Mouse (Mus musculus): ENCODE results near the gene Cdc26. TPM values are rescaled to one million over a fixed set of nuclear protein-coding genes. Genes with fewer than 3 reads are reported as not detected.
A peak's percentile ranks its signal among the peaks of the same experiment; 100 is the strongest.

Gene Cdc26
- total RNA-seq (2015; ENCODE audit: low replicate concordance): 54.5 and 68.1 TPM in 2 replicates
- 17.9 and 37.6 TPM in 2 replicates for total RNA-seq (2017; ENCODE audit: low replicate concordance)

GRCm38 (mm10) chr4:62408601-62409282, at the start of gene Cdc26, which contains the start of gene Prpf4:
Gene Cdc26 (minus strand): TSS chr4:62408642.
Gene Prpf4 (plus strand): TSS chr4:62408797.
- ATAC-seq (replicated peaks; ENCODE audit: low FRiP score, poor library complexity, severe bottlenecking): peak; percentile 96

- ATAC-seq (replicated peaks; ENCODE audit: low FRiP score, poor library complexity, severe bottlenecking): no peak
Measured at GRCm38 (mm10) chr4:62454995-62455394, 46.6 kb upstream of the Cdc26 start.

- ATAC-seq (replicated peaks; ENCODE audit: low FRiP score, poor library complexity, severe bottlenecking): no peak
Measured at GRCm38 (mm10) chr4:62440986-62441385, 32.5 kb upstream of the Cdc26 start.

DNA sequence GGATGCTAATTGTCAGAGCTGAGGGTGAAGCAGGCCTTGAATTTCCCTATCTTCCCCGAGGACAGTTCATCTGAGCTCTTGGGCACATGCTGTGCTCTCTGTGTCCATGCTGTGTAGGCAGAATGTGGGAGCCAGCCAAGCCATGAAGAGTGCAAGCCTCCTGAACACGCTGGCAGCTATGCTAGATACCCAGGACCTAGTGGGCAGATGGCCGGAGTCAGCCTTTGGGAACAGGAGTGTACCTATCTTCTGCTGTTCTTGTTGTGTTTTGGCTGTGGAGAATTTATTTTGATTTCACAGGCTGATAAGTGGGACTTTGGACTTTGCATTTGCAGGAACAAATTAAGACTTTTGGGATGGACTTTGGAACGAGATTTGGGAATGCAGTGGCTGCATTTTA, 32.1 kb upstream of the Cdc26 start:
- no peak for ATAC-seq (replicated peaks; ENCODE audit: low FRiP score, poor library complexity, severe bottlenecking)

GRCm38 (mm10) chr4:62439793-62440192, 31.4 kb upstream of the Cdc26 start:
- no peak for ATAC-seq (replicated peaks; ENCODE audit: low FRiP score, poor library complexity, severe bottlenecking)

DNA sequence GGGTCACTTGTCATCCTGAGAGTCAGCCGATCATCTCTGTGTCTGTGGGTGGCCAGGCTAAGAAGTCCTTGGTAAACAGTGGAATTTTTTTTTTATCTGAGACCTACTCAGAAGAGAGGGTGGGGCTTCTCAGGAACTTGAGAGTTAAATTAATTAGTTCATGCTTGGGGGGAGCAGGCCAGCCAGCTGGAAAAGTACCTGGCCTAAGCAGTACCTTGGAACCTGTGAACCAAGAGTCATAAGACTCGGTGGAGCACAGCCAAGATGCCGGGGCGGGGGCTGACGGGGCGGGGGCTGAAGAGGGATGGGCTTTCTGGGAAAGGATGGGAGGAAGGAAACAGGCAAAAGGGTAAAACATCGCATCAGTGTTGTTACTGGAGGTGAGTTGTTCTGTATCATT, 29.4 kb upstream of the Cdc26 start:
- ATAC-seq (replicated peaks; ENCODE audit: low FRiP score, poor library complexity, severe bottlenecking): no peak

- ATAC-seq (replicated peaks; ENCODE audit: low FRiP score, poor library complexity, severe bottlenecking): no peak
Measured at GRCm38 (mm10) chr4:62437256-62437778, 28.9 kb upstream of the Cdc26 start.

- ATAC-seq (replicated peaks; ENCODE audit: low FRiP score, poor library complexity, severe bottlenecking): no peak
Measured at GRCm38 (mm10) chr4:62435081-62435480, 26.6 kb upstream of the Cdc26 start, which contains the start of gene Rnf183. Gene Rnf183 (minus strand): TSS chr4:62435252.

GRCm38 (mm10) chr4:62433939-62434870, 25.8 kb upstream of the Cdc26 start:
- no peak for ATAC-seq (replicated peaks; ENCODE audit: low FRiP score, poor library complexity, severe bottlenecking)

- ATAC-seq (replicated peaks; ENCODE audit: low FRiP score, poor library complexity, severe bottlenecking): peak; percentile 93
Measured at GRCm38 (mm10) chr4:62431522-62431921, 23.1 kb upstream of the Cdc26 start.

- ATAC-seq (replicated peaks; ENCODE audit: low FRiP score, poor library complexity, severe bottlenecking): no peak
Measured at GRCm38 (mm10) chr4:62430678-62431077, 22.2 kb upstream of the Cdc26 start.

- ATAC-seq (replicated peaks; ENCODE audit: low FRiP score, poor library complexity, severe bottlenecking): no peak
Measured at GRCm38 (mm10) chr4:62429616-62430015, 21.2 kb upstream of the Cdc26 start.

- no peak for ATAC-seq (replicated peaks; ENCODE audit: low FRiP score, poor library complexity, severe bottlenecking)
Measured at GRCm38 (mm10) chr4:62427978-62428758, 19.7 kb upstream of the Cdc26 start.

DNA sequence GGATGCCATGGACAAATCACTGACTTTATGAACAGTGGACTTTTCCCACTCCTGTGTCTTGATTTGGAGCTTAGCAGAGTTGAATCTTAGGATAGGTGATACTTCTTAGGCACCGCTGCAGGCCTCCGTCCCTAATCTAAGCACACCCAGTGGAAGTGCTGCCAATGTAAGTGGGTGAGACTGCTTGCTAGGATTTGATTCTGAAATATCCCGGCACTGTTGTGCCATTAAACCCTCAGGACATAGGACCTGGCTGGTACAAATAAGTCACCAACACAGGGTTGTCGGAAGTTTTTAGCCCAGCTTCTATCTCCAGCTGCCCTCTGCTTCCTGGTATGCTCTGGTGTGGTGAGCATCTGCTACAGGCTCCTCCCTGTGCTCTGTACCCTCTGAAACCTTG, 17.4 kb upstream of the Cdc26 start:
- ATAC-seq (replicated peaks; ENCODE audit: low FRiP score, poor library complexity, severe bottlenecking): no peak

DNA sequence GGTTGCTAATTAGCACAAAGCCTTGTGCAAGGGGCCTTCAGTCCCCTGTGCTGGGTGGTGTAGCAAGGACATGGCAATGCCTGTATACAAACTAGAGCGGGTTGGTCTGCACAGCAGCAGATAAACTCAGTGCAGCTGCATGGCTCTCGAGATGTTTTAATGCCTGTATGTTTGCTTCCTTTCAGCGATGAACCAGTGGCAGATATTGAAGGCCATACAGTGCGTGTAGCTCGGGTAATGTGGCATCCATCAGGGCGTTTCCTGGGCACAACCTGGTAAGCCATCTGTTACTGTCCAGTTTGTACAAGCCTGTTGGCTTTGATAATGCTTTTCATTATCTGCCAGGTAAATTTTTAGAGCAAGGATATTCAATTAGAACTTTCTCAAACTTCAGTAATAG, 10.6 kb upstream of the Cdc26 start:
- ATAC-seq (replicated peaks; ENCODE audit: low FRiP score, poor library complexity, severe bottlenecking): no peak

- no peak for ATAC-seq (replicated peaks; ENCODE audit: low FRiP score, poor library complexity, severe bottlenecking)
Measured at GRCm38 (mm10) chr4:62418448-62418847, 10.0 kb upstream of the Cdc26 start.

DNA sequence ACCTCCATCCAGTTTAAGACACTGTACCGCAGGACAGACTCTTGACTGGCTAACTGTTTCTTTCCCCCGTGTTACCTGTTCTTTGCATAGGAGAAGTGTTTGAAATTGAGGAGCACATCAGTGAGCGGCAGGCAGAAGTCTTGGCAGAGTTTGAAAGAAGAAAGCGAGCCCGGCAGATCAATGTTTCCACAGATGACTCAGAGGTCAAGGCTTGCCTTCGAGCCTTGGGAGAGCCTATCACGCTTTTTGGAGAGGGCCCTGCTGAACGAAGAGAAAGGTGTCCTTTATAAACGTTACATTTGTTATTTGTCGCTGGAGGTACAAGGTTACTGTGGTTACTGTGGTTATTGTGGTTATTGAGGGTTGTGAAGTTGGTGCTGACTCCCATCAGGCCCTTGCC, 3.2 kb upstream of the Cdc26 start:
- ATAC-seq (replicated peaks; ENCODE audit: low FRiP score, poor library complexity, severe bottlenecking): no peak

- no peak for ATAC-seq (replicated peaks; ENCODE audit: low FRiP score, poor library complexity, severe bottlenecking)
Measured at GRCm38 (mm10) chr4:62410325-62410724, 1.9 kb upstream of the Cdc26 start.

GRCm38 (mm10) chr4:62409615-62410014, 1.2 kb upstream of the Cdc26 start:
- no peak for ATAC-seq (replicated peaks; ENCODE audit: low FRiP score, poor library complexity, severe bottlenecking)

Data from erythroid progenitor cell, adult 5-6 weeks (primary cell).